Mouse (Mus musculus): ENCODE data around the gene Tbc1d22a.

DNA sequence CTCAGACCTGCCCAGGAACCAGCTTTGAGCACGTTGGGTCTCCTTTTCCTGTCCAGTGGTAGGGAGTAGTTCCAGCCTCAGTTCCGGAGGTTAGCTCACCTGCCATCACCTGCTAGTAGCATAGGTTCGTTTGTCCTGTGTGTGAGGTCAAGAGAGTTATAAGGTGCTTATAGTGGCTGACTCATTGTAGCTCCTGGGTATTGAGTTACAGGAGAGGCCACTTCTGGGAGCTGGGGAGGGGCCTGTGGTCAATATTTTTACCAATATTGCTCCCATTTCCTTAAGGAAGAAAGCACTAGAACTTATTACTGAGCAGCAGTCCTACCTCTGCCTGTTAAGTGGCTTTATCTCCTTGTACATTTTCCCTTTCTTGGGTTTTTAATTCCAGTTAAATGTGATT is 161.0 kb downstream of the Tbc1d22a start:
- no peak for TF ChIP-seq CTCF (IDR thresholded peaks at IDR 0.05; ENCODE audit: borderline replicate concordance, insufficient read depth, low read length)
- TF ChIP-seq POLR2A (IDR thresholded peaks at IDR 0.05; ENCODE audit: low read depth, low read length), result no peak
